Mouse (Mus musculus) MEL (cell line): Measurements from ENCODE around the gene Foxj3. TPM values are rescaled to one million over a fixed set of nuclear protein-coding genes. Genes with fewer than 3 reads are reported as not detected.

Experiments used
- DNase-seq: peaks from one replicate; pipeline ENCODE4 v3.0.0; 2011; ENCODE audit warnings: low read depth, low spot score
- H3K27ac ChIP-seq: 2 replicates; pipeline ENCODE4 v1.5.1; 2012; ENCODE audit warnings: low read depth, mild to moderate bottlenecking, control low read depth, low read length, moderate library complexity; ENCODE audit not compliant: control insufficient read depth
- H3K27me3 ChIP-seq, 2 experiments: fragments of 150-350 bp in 1 of 2; sonication (generic) in 1 of 2; 2 replicates each; pipeline ENCODE4 v1.6.1; 2012; ENCODE audit warnings: low read length in 2 of 2, mild to moderate bottlenecking in 2 of 2, improper control_type of control experiment in 1 of 2, moderate library complexity in 1 of 2; ENCODE audit not compliant: insufficient read depth in 2 of 2, control insufficient read depth in 1 of 2
- H3K36me3 ChIP-seq, 2 experiments: 2 replicates each; pipeline ENCODE4 v1.6.1; 2012 to 2014; ENCODE audit warnings: low read length in 2 of 2, improper control_type of control experiment in 1 of 2, inconsistent platforms in 1 of 2, mild to moderate bottlenecking in 1 of 2; ENCODE audit not compliant: insufficient read depth in 2 of 2, control insufficient read depth in 1 of 2
- H3K4me1 ChIP-seq, 2 experiments: fragments of 150-350 bp in 1 of 2; sonication (generic) in 1 of 2; 2 replicates each; pipeline ENCODE4 v1.6.1; 2012; ENCODE audit warnings: low read length in 2 of 2, improper control_type of control experiment in 1 of 2, mild to moderate bottlenecking in 1 of 2; ENCODE audit not compliant: insufficient read depth in 2 of 2, control insufficient read depth in 1 of 2
- H3K4me3 ChIP-seq, 2 experiments: fragments of 150-350 bp in 1 of 2; sonication (generic) in 1 of 2; 2 replicates each; pipeline ENCODE4 v1.5.1; 2012; ENCODE audit warnings: low read depth in 2 of 2, low read length in 2 of 2, mild to moderate bottlenecking in 2 of 2, moderate library complexity in 2 of 2, control low read depth in 1 of 2, improper control_type of control experiment in 1 of 2; ENCODE audit not compliant: control insufficient read depth in 1 of 2, insufficient read depth in 1 of 2
- H3K79me2 ChIP-seq: 2 replicates; pipeline ENCODE4 v1.6.1; 2012; ENCODE audit warnings: mild to moderate bottlenecking, low read length, moderate library complexity; ENCODE audit not compliant: control insufficient read depth, poor library complexity, insufficient read depth
- H3K9ac ChIP-seq: 2 replicates; pipeline ENCODE4 v1.6.1; 2012; ENCODE audit warnings: low read depth, mild to moderate bottlenecking, control low read depth, low read length, moderate library complexity; ENCODE audit not compliant: control insufficient read depth, poor library complexity, severe bottlenecking
- H3K9me3 ChIP-seq: fragments of 150-350 bp; sonication (generic); replicated peaks from 2 replicates; pipeline ENCODE4 v1.6.1; 2012; ENCODE audit warnings: mild to moderate bottlenecking, low read length, improper control_type of control experiment, moderate library complexity; ENCODE audit not compliant: insufficient read depth
- CHD1 ChIP-seq: IDR thresholded peaks from 2 replicates; pipeline ENCODE4 v1.6.1; 2012; ENCODE audit warnings: low read depth, mild to moderate bottlenecking, inconsistent platforms, low read length, improper control_type of control experiment
- CHD2 ChIP-seq: IDR thresholded peaks from 2 replicates; pipeline ENCODE4 v1.6.1; 2011; ENCODE audit warnings: low read length, improper control_type of control experiment
- CTCF ChIP-seq, 3 experiments: IDR thresholded peaks in 2 of 3; conservative IDR thresholded peaks in 1 of 3; 2 replicates each; pipeline ENCODE4 v1.5.1; 2011 to 2012; ENCODE audit warnings: low read length in 3 of 3, low read depth in 2 of 3, mild to moderate bottlenecking in 2 of 3, improper control_type of control experiment in 1 of 3, inconsistent platforms in 1 of 3, mixed read lengths in 1 of 3, moderate library complexity in 1 of 3; ENCODE audit not compliant: control insufficient read depth in 1 of 3, insufficient read depth in 1 of 3, poor library complexity in 1 of 3, severe bottlenecking in 1 of 3
- ELF1 ChIP-seq: IDR thresholded peaks from 2 replicates; pipeline ENCODE4 v1.6.1; 2014; ENCODE audit warnings: low read depth, mild to moderate bottlenecking, inconsistent platforms, low read length, improper control_type of control experiment, moderate library complexity
- EP300 ChIP-seq, 2 experiments: IDR thresholded peaks; 2 replicates each; pipeline ENCODE4 v1.6.1; 2011; ENCODE audit warnings: improper control_type of control experiment in 2 of 2, low read length in 2 of 2, low read depth in 1 of 2, mild to moderate bottlenecking in 1 of 2
- GABPA ChIP-seq: IDR thresholded peaks from 2 replicates; pipeline ENCODE4 v1.6.1; 2012; ENCODE audit warnings: low read depth, mild to moderate bottlenecking, inconsistent platforms, low read length, improper control_type of control experiment, moderate library complexity
- GATA1 ChIP-seq: IDR thresholded peaks from 2 replicates; pipeline ENCODE4 v1.6.1; 2011; ENCODE audit warnings: low read depth, low read length, improper control_type of control experiment
- JUND ChIP-seq: IDR thresholded peaks from 2 replicates; pipeline ENCODE4 v1.6.1; 2011; ENCODE audit warnings: low read depth, mild to moderate bottlenecking, improper control_type of control experiment, low read length
- MAFK ChIP-seq: IDR thresholded peaks from 2 replicates; pipeline ENCODE4 v1.6.1; 2011; ENCODE audit warnings: low read depth, mild to moderate bottlenecking, low read length, improper control_type of control experiment, borderline replicate concordance
- MEF2A ChIP-seq: IDR thresholded peaks from 2 replicates; pipeline ENCODE4 v1.6.1; 2014; ENCODE audit warnings: low read depth, mild to moderate bottlenecking, inconsistent platforms, low read length, improper control_type of control experiment; ENCODE audit not compliant: poor library complexity, insufficient replicate concordance, severe bottlenecking; ENCODE audit errors: extremely low read depth
- MXI1 ChIP-seq: IDR thresholded peaks from 2 replicates; pipeline ENCODE4 v1.6.1; 2011; ENCODE audit warnings: mild to moderate bottlenecking, low read depth, low read length, improper control_type of control experiment
- SIN3A ChIP-seq: IDR thresholded peaks from 2 replicates; pipeline ENCODE4 v1.6.1; 2012; ENCODE audit warnings: low read length, improper control_type of control experiment, inconsistent platforms
- TAL1 ChIP-seq: IDR thresholded peaks from 2 replicates; pipeline ENCODE4 v1.6.1; 2012; ENCODE audit warnings: mild to moderate bottlenecking, inconsistent platforms, low read length, moderate library complexity, mixed read lengths
- TBP ChIP-seq: IDR thresholded peaks from 2 replicates; pipeline ENCODE4 v1.8.0; 2011; ENCODE audit warnings: low read depth, low read length, improper control_type of control experiment
- TCF12 ChIP-seq: IDR thresholded peaks from 2 replicates; pipeline ENCODE4 v1.6.1; 2014; ENCODE audit warnings: low read depth, mild to moderate bottlenecking, inconsistent platforms, low read length, improper control_type of control experiment, moderate library complexity
- UBTF ChIP-seq: IDR thresholded peaks from 2 replicates; pipeline ENCODE4 v1.6.1; 2012; ENCODE audit warnings: low read depth, mild to moderate bottlenecking, inconsistent platforms, low read length, improper control_type of control experiment, moderate library complexity, borderline replicate concordance; ENCODE audit not compliant: insufficient read depth
- ZC3H11A ChIP-seq: IDR thresholded peaks from 2 replicates; pipeline ENCODE4 v1.6.1; 2012; ENCODE audit warnings: low read depth, mild to moderate bottlenecking, inconsistent platforms, low read length, improper control_type of control experiment
- ZMIZ1 ChIP-seq: IDR thresholded peaks from 2 replicates; pipeline ENCODE4 v1.6.1; 2012; ENCODE audit warnings: low read depth, mild to moderate bottlenecking, inconsistent platforms, low read length, improper control_type of control experiment, moderate library complexity
- polyA plus RNA-seq, 2 experiments: library from polyadenylated mRNA; stranded (reverse) in 1 of 2; unstranded in 1 of 2; fragments of >175 nt in 1 of 2; fragments of >200 nt in 1 of 2; gene quantifications; 2 replicates each; pipeline versions ENCODE4 v1.2.1 to v1.2.4; 2012; ENCODE audit warnings: low replicate concordance in 2 of 2, low read depth in 1 of 2; ENCODE audit not compliant: insufficient read length in 2 of 2, insufficient read depth in 1 of 2, missing spikeins in 1 of 2
- total RNA-seq: library from RNA; depleted of rRNA; stranded (reverse); fragments of 300-350 nt; gene quantifications from 2 replicates; pipeline ENCODE4 v1.2.3, GENCODE M21; 2012

The Foxj3 gene
- total and polyA plus RNA-seq, 3 experiments = 11.0 to 27.0 TPM; not detected in 1

DNA sequence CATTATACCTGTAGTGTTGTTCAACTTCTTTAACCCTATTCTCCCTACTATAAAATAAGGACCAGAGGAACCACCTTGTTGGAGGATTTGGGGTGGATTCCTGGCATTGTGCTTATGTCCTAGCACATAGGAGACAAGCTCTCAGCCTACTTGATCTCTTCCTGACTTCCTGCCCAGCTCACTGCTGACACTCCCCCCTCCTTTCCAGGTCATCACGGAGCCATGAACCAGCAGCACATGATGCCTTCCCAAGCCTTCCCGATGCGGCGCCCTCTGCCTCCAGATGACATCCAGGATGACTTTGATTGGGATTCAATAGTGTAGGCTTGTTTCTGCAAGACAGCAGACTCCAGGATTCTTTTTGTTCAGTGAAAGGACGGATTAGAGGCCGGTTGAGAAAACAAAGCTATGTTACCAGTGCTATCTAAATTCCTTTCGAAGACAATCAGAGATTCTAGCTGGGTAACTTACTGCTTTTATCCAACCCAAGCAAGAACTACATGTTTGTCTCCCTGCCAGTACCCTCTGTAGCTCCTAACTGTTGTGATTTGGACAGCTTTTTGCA, 89.4 kb downstream of the Foxj3 start:
- Histone ChIP-seq H3K4me1 (no peaks in the 10 kb centered on the region), H3K79me2 (no peaks in the 10 kb centered on the region), H3K9me3 (no peaks in the 10 kb centered on the region), H3K4me3 (no peak overlapping the region), H3K9ac (no peak overlapping the region), H3K36me3 (peaks cover 0 to 11% of the 10 kb centered on the region in 2 experiments; a peak in 2 of 4 replicates), H3K27me3 (no peaks in the 10 kb centered on the region), H3K27ac (no peak overlapping the region)
- no peak for DNase-seq
- TF ChIP-seq TAL1 (no peak), ZC3H11A (no peak), ELF1 (no peak), CHD2 (no peak), MEF2A (no peak), TBP (no peak), ZMIZ1 (no peak)
- TF ChIP-seq, all 39 proteins: peak for 0

DNA sequence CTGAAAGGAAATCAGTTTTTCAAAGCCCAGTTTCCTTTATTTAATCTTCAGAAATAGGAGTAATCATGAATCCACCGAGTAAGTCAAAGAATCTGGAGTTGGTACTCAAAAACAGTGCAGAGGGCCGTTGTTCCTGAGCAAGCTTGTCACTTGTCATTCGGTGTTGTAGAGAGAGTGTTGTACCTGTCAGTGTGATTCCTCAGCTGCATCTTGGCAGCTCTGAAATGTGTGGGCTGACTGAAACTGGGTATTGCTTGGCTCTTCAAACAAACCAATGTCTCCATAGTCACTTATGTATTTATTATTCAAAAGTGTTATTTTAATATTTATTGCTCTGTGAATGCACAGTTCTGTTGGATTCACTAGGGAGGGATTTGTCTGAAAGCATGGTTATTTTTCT, 90.1 kb downstream of the Foxj3 start:
- Histone ChIP-seq H3K27me3 (no peaks in the 10 kb centered on the region), H3K4me1 (no peaks in the 10 kb centered on the region), H3K79me2 (no peaks in the 10 kb centered on the region), H3K4me3 (no peak overlapping the region), H3K27ac (no peak overlapping the region), H3K9me3 (no peaks in the 10 kb centered on the region), H3K36me3 (peaks cover 0 to 11% of the 10 kb centered on the region in 2 experiments; a peak in 3 of 4 replicates), H3K9ac (no peak overlapping the region)
- no peak for DNase-seq
- TF ChIP-seq CTCF (IDR thresholded peaks at IDR 0.05 in 2 of 3, conservative IDR thresholded peaks at IDR 0.05 in 1 of 3; ENCODE audit: control insufficient read depth in 1 of 3, insufficient read depth in 1 of 3, low read depth in 2 of 3, low read length in 3 of 3, poor library complexity in 1 of 3, severe bottlenecking in 1 of 3) (no peak), MAFK (no peak), MEF2A (no peak), ZMIZ1 (no peak), GABPA (no peak), ELF1 (no peak), UBTF (no peak), TCF12 (no peak), MXI1 (no peak), JUND (no peak), CHD1 (no peak), EP300 (IDR thresholded peaks at IDR 0.05; ENCODE audit: low read depth in 1 of 2, low read length in 2 of 2) (no peak), SIN3A (no peak), GATA1 (no peak)
